Mouse (Mus musculus) neural tube, embryonic 13.5 days (tissue): Measurements from ENCODE around the gene Gak. TPM values are rescaled to one million over a fixed set of nuclear protein-coding genes. Genes with fewer than 3 reads are reported as not detected.

Experiments used
- ATAC-seq: fragments of 200-750 bp; cut with Nextera tagmentation; 2 replicates; pipeline ENCODE4 v1.8.0; 2017; ENCODE audit warnings: low read depth, mild to moderate bottlenecking, moderate TSS enrichment, moderate library complexity
- H3K27ac ChIP-seq: fragments of 300-500 bp; sonication (generic); replicated peaks from 2 replicates; pipeline ENCODE4 v1.5.1; 2015; ENCODE audit warnings: moderate library complexity, mild to moderate bottlenecking, inconsistent platforms
- H3K27me3 ChIP-seq: fragments of 300-500 bp; sonication (generic); 2 replicates; pipeline ENCODE4 v1.6.1; 2015; ENCODE audit warnings: mild to moderate bottlenecking, inconsistent platforms
- H3K36me3 ChIP-seq: fragments of 300-500 bp; sonication (generic); 2 replicates; pipeline ENCODE4 v1.6.1; 2015; ENCODE audit warnings: mild to moderate bottlenecking, inconsistent platforms
- H3K4me1 ChIP-seq: fragments of 300-500 bp; sonication (generic); replicated peaks from 2 replicates; pipeline ENCODE4 v1.6.1; 2015; ENCODE audit warnings: inconsistent platforms
- H3K4me2 ChIP-seq: fragments of 300-500 bp; sonication (generic); 2 replicates; pipeline ENCODE4 v1.6.1; 2015; ENCODE audit warnings: inconsistent platforms, mild to moderate bottlenecking, moderate library complexity
- H3K4me3 ChIP-seq: fragments of 300-500 bp; sonication (generic); 2 replicates; pipeline ENCODE4 v1.5.1; 2015; ENCODE audit warnings: mild to moderate bottlenecking, inconsistent platforms
- H3K9ac ChIP-seq: fragments of 300-500 bp; sonication (generic); 2 replicates; pipeline ENCODE4 v1.6.1; 2015; ENCODE audit warnings: moderate library complexity, mild to moderate bottlenecking, inconsistent platforms
- H3K9me3 ChIP-seq: fragments of 300-500 bp; sonication (generic); 2 replicates; pipeline ENCODE4 v1.6.1; 2016; ENCODE audit warnings: inconsistent platforms
- WGBS: fragments of 180-500 bp; shearing (Covaris S2); methylation state at CpG from one replicate; pipeline ENCODE4 v1.1.7; 2015; 5-methylcytosine and 5-hydroxymethylcytosine counted together
- polyA plus RNA-seq: library from polyadenylated mRNA; unstranded; fragments of >200 nt; fragmentation: Nextera tagmentation; extraction: Ambion mirVana; gene quantifications from 2 replicates; pipeline ENCODE4 v1.2.1, GENCODE M21; 2015

The Gak gene
- polyA plus RNA-seq, 1 experiment from 2014 or later: 51.0 TPM

GRCm38 (mm10) chr5:108521896-108522295, 107.7 kb downstream of the Gak start:
- no peak overlapping the region for H3K4me3 ChIP-seq

GRCm38 (mm10) chr5:108521016-108521415, 108.5 kb downstream of the Gak start:
- Histone ChIP-seq H3K27ac (no peak overlapping the region), H3K4me3 (no peak overlapping the region), H3K36me3 (peaks cover 29% of the 10 kb centered on the region), H3K9ac (no peak overlapping the region), H3K9me3 (no peaks in the 10 kb centered on the region), H3K4me1 (no peaks in the 10 kb centered on the region), H3K27me3 (no peaks in the 10 kb centered on the region), H3K4me2 (no peak overlapping the region)
- WGBS: 60% methylated on average over 2 of the region's 2 CpGs
- ATAC-seq: no peak

More at GRCm38 (mm10) chr5:108521896-108522295, 107.7 kb downstream of the Gak start:
- H3K4me1 ChIP-seq: no peaks in the 10 kb centered on the region
- no peaks in the 10 kb centered on the region for H3K9me3 ChIP-seq
- H3K27ac ChIP-seq: no peak overlapping the region
- WGBS: 82% methylated on average over 3 of the region's 3 CpGs
- H3K9ac ChIP-seq: no peak overlapping the region
- no peak for ATAC-seq
- no peaks in the 10 kb centered on the region for H3K27me3 ChIP-seq
- H3K4me2 ChIP-seq: no peak overlapping the region
- H3K36me3 ChIP-seq: peaks cover 29% of the 10 kb centered on the region

GRCm38 (mm10) chr5:108520153-108520552, 109.4 kb downstream of the Gak start:
- no peak for ATAC-seq
- Histone ChIP-seq H3K4me2 (no peak overlapping the region), H3K4me1 (no peaks in the 10 kb centered on the region), H3K27ac (no peak overlapping the region), H3K4me3 (no peak overlapping the region), H3K27me3 (no peaks in the 10 kb centered on the region), H3K9ac (no peak overlapping the region), H3K36me3 (peaks cover 23% of the 10 kb centered on the region), H3K9me3 (no peaks in the 10 kb centered on the region)
- WGBS: 82% methylated on average over 7 of the region's 7 CpGs

Other genes starting within 250 kb of the Gak start
- 0.27 TPM in 1 of 2 replicates, not detected in the other for gene Pde6b, start 241.4 kb downstream of the Gak start, polyA plus RNA-seq
- 419 and 442 TPM in 2 replicates for gene Atp5k, start 195.3 kb downstream of the Gak start, polyA plus RNA-seq
- gene Mfsd7a, start 180.9 kb downstream of the Gak start, polyA plus RNA-seq: 0.20 TPM in 1 of 2 replicates, not detected in the other
- gene Pcgf3, start 168.5 kb downstream of the Gak start, polyA plus RNA-seq: 27.1 and 32.4 TPM in 2 replicates
- 117 and 120 TPM in 2 replicates for gene Cplx1, start 79.7 kb downstream of the Gak start, polyA plus RNA-seq
- gene Tmem175, start within 50 bp of the Gak start, polyA plus RNA-seq: 20.4 and 21.0 TPM in 2 replicates
- 8.3 and 9.2 TPM in 2 replicates for gene Idua, start 30.6 kb upstream of the Gak start, polyA plus RNA-seq
- 19.5 and 20.6 TPM in 2 replicates for gene Dgkq, start 39.9 kb upstream of the Gak start, polyA plus RNA-seq
- 1.7 and 2.2 TPM in 2 replicates for gene Slc26a1, start 45.8 kb upstream of the Gak start, polyA plus RNA-seq
- 6.9 and 7.7 TPM in 2 replicates for gene Fgfrl1, start 62.6 kb upstream of the Gak start, polyA plus RNA-seq
- gene Rnf212, start 145.2 kb upstream of the Gak start, polyA plus RNA-seq: not detected in 2 replicates
- gene Tmed11, start 165.6 kb upstream of the Gak start, polyA plus RNA-seq: not detected in 2 replicates
- gene Vmn2r8, start 179.1 kb upstream of the Gak start, polyA plus RNA-seq: not detected in 2 replicates
- not detected in 2 replicates for gene Vmn2r9, start 222.8 kb upstream of the Gak start, polyA plus RNA-seq